Mouse (Mus musculus): ENCODE results near the gene Foxd1.

Gene Foxd1

DNA sequence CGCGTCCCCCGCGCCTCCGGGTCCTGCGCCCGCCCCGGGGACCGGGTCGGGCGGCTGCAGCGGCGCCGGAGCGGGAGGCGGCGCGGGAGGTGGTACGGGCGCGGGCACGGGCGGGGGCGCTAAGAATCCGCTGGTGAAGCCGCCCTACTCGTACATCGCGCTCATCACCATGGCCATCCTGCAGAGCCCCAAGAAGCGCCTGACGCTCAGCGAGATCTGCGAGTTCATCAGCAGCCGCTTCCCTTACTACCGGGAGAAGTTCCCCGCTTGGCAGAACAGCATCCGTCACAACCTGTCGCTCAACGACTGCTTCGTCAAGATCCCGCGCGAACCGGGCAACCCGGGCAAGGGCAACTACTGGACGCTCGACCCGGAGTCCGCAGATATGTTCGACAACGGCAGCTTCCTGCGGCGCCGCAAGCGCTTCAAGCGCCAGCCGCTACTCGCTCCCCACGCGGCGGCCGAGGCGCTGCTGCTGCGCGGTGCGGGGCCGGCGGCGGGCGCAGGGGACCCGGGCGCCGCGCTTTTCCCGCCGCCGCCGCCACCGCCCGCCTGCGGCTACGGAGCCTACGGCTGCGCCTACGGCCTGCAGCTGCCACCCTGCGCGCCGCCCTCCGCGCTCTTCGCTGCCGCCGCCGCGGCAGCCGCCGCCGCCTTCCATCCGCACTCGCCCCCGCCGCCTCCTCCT, 973 bp downstream of the Foxd1 start:
- peak; percentile 65 for DNase-seq (ENCODE audit: low read depth, low spot score)

DNA sequence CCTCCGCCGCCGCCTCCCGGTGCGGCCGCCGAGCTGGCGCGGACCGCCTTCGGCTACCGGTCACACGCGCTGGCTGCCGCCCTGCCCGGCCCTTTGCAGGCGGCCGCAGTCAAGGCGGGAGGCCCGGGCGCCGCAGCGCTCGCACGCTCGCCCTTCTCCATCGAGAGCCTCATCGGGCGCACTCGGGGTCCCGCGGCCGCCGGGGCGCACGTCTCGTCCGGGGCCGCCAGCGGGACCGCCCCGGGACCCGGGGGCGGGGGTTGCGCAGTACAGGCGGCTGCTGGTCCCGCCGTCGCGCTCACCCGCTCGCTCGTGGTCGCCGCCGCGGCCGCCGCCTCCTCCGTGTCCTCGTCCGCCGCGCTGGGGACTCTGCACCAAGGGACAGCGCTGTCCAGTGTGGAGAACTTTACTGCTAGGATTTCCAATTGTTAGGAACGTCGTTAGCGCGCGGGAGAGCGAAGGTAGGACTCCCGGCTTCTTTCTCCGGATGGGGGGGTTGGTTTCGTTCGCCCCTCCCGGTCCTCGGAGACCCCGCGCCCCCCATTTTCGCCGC, 1.6 kb downstream of the Foxd1 start:
- DNase-seq (ENCODE audit: low read depth, low spot score): no peak

DNA sequence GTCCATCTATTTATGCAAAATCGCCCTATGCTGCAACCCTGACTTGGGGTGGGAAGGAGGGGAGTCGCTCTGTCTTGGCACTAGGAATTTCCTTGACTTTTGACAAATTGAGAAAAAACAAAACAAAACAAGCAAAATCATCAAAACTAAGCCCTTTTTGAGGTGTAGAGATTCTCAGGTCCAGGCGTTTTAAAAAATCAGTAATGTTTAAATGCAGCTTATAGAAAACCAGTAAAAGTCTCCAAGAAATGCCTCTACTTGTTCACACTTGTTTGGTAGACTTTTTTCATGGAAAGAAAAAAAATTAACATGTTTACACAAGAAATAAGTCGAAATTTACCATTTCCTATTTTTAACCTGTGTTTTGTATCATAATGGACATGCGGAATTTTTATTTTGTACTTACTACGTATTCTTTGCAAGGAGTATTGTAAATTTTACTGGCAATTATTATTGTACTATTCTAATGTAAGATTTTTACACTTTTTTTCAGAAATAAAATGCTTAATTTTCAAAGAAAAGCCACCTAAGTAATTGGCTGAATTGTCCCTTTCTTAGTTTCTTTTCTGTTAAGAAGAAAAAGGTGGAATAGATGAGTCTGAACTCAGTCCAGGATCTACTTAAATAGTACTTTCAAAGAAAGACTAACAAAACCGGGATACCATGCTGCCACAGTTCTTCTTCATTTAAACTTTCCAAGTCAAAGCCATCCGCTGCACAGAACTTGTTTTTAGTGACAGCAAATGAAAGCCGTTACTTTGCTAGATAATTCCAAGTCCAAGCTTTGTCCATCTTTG, 2.3 kb downstream of the Foxd1 start:
- no peak for DNase-seq (ENCODE audit: low read depth, low spot score)

DNA sequence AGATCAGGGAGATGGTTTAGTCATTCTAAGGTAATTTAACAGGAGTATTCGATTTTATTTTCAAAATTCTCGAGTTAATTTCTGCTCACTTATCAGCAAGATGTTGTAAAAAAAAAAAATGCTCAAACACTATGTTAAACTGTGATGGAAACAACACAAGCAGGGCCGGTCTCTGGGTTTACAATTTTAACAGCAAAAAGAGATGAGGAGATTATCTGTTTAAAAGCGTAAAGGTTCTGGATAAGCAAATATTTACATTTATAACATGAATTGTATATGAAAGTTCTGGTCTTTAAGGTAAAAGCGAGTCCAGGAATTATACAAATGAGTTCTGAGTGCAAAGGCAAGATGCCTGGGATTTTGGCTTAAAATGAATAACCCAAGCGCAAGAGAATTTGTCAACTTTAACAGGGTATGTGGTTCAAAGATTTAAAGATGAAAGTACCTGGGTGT, 3.0 kb downstream of the Foxd1 start:
- DNase-seq (ENCODE audit: low read depth, low spot score): no peak

DNA sequence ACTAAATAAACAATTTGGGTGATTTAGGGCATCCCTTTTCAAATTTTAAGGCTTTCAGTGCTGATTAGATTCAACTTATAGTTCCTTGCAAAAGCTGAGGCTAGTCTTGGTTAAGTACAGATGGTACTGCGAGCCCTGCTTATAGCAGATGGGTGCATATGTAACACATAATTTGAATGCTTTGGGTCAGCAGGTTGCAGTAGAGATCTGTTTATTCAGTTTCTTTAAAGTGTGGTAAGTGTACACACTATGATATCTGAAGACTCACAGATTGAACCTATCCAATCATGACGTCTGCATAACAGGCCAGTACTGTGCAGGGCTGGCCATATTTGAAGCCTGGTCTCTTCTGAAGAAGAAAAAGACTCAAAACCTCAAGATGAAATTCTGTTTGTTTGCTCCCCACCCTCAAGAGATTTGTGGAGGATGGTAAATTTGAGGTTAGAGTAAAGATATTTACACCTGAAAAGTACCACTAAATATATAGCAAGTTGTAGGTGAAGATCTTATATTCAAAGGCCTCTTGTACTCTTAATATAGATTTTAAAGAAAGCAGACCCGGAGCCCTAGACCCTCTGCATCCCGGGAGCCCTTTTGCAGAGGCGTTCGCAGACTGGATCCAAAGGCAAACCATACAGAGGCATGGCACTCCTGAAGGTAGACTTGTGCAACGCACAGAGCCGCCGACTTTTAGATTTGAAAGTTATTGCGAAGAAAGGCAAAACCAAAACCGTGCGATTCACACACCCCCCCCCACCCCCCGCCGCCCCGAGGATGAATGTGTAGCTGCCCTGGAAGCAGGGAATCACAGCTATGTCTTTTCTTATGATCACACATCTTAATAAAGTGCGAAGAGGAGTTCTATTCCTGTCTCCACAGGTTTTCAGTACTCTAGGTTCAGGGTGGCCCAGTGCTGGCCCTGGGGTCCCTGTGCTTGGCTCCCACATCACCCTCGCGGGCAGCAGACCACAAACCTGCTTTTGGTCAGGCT, 3.7 kb downstream of the Foxd1 start:
- DNase-seq (ENCODE audit: low read depth, low spot score): no peak

DNA sequence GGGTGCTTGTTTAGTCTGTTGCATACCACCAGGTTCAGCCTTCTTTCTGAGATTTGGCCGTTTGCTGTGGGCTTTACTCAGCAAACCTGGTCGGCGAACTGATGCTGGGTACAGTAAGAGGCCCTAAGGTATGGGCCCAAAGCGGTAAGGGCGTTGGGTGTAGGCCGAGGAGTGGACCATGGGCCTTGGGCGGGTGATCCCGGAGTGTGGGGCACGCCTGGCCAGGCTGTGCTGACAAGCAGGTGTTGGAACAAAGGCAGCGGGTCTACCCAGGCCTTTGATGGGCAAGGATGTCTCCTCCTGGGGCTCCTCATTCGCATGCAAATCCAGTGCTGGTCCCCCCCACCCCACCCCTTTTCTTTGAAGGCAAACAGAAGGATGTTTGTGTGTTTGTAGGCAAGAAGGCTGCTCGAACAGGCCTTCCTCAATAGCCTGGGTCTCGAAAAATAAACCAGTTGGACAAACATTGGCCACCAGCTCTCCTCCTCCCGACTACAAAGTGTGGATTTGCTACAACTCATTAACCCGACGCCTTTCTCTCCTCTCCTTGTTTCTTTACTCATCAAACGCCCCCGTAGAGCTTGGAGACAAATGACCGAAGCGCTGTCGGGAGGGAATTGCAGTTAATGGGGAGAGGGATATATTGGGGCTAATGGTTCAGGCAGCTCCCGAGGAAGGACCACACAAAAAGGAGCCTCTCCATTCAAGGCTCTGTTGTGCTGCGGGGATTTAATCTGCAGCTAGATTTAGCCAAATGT, 4.6 kb downstream of the Foxd1 start:
- no peak for DNase-seq (ENCODE audit: low read depth, low spot score)

DNA sequence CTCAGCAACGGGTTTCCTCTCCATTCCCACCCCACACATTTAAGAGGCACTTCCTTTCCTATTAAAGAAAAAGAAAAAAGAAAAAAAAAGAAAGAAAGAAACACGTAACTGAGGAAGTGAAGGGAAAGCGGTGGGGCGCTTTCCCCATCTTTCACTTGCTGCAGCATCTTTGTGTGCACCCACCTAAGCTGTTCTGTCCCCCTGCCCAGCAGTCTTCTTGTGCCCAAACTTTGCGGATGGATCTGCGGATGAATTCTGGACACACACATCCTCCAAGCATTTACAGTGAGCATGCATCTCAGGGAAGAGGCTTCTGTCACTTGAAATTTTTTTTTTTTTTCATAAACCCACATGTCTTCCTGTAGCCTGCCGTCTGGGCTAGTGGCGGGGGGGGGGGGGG, 5.3 kb downstream of the Foxd1 start:
- no peak for DNase-seq (ENCODE audit: low read depth, low spot score)

DNA sequence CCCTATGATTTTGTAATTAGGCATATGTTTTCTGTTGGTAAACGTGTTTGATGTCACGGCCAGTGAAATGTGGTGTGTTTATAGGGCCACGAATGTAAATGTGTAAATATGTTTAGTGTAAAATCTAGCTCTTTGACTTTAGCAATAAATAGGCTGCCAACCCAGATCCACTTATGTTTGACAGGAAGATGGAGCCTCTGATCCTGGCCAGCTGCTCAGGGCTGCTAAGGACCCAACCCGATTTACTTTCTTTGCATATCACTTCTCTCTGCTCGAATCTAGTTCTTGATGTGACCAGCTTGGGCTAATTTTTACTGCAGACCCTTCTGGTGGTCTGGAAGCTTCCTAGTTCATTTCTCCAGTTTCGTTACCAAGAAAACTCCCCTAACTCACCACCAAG, 6.3 kb downstream of the Foxd1 start:
- DNase-seq (ENCODE audit: low read depth, low spot score): no peak

DNA sequence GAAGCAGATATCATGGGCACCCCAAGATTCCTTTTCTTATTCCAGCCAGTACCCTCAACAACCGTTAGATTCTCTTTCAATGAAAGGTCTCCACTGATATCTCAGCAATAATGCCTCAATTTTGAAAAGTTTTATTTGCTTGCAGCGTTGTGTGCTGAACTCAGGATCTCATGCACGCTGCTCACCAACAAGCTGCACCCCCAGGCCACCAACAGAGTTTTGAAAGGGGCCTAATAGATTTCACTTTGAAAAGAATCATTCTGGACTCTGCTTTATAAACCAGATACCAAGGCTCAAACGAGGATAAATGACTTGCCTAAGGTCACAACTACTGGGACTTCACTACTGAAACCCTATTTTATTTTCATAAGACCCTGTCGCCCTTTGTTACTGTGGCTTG, 7.1 kb downstream of the Foxd1 start:
- DNase-seq (ENCODE audit: low read depth, low spot score): no peak

DNA sequence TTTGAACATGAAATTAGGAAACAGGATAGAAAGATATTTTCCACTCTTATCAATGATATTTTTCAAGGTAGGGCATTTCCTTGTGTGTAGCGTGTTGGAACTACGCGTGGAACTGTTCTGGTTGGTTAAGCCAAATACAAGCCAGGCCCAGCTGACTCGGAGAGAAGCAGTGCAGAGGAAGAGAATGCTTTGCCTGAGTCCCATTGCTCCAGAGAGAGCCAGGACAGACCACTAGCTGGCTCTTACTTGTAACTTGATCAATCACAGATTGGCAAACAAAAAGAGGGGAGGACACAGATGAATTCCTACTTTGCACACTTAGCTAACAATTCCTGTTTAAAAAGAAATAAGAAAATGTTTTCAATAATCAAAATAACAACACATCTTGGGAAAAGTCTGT, 9.0 kb downstream of the Foxd1 start:
- no peak for DNase-seq (ENCODE audit: low read depth, low spot score)

DNA sequence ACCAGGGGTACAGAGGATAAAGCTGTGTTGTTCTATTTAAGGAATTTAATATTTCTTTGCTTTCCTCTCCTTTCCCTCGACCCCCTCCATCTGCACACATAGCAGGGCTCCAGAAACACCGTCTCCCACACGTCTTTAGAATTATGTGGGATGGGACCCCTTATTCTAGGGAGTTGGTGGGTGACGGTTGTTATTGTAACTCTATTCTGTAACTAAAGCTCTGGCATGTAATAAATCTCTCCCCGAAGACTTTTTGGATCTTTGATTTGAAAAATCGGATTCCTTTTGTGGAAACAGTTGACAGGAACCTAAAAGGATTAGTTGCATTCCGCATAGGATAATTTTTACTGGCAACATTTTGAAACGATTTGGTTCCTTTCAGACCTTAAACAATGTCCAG, 11.0 kb downstream of the Foxd1 start:
- no peak for DNase-seq (ENCODE audit: low read depth, low spot score)

DNA sequence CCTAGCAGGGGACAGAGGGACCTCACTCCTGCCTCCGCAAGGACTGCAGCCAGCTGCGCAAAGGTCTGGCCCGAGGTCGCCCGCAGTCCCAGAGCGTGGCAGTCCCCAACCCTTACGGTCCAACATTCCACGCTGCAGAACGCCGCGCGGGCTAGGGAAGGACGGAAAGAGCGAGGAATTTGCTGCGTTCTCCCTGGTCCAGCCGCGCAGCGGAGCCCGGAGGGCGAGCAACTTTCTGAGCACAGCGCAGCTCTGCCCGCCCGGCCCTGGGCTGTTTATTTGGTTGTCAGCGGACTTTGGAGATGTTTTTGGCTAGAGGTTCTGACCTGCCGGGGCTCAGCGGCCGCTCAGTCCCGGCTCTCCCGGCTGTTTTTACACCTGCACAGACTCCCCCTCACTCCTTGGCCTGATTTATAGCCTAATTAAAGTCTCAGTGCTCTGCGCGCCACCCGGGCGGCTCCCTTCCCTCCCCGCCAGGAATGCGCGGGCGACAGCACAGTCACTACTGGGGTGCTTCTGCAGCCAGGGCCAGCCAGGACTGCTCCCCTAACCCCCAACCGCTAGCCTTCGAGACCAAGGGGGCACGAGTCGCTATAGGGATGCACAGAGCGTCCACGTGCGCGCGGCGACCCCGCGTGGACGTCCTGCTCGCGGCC, 11.9 kb downstream of the Foxd1 start:
- peak; percentile 78 for DNase-seq (ENCODE audit: low read depth, low spot score)

DNA sequence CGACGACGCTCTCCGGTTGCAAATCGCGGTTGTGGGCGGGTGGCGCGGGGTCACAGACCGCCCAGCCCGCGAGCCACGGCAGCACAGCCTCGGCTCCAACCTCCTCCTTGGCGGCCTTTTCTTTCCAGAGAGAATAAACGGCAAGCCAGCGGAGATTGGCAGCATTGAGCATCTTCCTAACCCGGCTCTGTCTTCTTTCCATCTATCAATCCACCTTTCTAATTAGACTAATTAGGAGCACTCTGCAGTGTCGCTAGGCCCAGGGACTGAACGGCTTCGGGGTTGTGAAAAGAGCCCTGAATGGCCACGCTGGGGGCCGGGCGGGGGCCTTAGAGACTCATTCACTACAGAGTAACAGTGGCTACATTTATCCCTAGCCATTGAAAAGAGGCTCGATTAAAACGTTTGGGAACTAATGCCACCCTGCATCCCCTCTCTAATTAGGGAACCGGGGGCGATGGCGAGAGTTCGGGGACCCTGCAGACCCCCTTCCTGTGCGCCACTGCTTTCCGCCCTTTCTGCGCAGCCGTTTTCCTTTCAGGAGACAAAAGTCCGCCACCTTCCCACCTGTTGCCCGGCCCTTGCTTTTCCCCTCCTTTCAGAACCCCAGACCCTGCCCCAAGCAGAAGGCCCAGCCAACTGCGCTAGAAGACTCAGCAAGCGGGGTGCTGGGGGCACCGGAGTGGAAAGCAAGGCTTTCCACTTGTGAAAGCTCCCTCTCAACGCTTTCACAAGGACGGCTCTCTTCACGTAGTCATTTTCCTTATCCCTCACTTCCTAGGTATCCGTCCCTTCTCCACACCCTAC, 12.6 kb downstream of the Foxd1 start:
- no peak for DNase-seq (ENCODE audit: low read depth, low spot score)

DNA sequence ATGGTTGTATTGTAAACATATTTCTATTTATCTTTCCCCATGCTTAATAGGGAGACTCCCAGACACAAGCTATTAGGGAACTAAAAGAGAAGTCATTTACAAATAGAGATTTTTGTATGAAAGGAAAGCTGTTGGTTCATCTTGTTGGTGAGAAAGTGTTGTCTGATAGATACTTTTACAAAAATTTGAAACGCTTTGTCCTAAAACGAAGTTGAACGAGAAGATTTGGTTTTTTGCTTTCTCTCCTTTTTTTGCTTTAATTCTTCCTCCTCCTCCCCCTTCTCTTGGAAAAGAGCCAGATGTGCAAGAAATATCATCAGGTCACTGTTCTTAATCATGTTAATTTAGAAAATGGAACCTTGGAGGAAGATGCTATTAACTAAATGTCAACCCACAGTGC, 13.6 kb downstream of the Foxd1 start:
- DNase-seq (ENCODE audit: low read depth, low spot score): no peak

DNA sequence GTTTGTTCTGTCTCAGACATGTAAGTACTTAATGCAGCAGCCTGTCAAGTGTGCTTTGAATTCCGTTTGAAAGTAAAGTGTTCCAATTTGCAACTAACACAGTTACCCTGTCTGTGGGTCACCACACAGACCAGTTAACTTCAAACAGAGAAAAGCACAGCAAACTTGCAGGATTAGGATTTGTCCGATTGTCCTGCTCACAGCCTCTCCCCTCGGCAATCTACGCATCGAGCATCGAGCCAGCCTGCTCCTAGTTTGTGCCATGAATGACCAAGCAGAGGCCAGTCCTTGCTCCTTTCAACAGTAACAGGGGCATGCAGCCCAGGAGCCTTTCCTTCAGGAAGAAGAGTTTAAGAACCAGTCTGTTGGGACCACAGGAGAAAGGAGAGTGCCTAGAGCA, 15.0 kb downstream of the Foxd1 start:
- no peak for DNase-seq (ENCODE audit: low read depth, low spot score)

DNA sequence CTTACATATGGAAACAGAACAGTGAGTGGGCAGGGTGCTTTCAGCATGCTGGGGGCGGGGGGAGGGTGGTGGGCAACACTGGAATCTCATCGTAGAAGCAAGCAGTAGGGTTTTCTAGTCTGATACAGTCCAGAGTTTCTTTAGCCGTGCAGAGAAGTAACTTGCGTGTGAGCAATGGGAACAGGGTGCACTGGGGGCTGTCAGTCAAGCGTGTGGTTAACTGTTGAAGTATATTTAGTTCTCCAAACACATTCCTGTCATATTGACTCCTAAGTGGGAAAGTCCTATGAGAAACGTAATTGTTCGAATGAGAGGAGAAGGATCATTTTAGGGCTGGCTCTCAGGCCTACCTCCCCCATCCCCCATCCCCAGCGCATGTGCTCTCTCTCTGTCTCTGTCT, 20.5 kb downstream of the Foxd1 start:
- no peak for DNase-seq (ENCODE audit: low read depth, low spot score)

DNA sequence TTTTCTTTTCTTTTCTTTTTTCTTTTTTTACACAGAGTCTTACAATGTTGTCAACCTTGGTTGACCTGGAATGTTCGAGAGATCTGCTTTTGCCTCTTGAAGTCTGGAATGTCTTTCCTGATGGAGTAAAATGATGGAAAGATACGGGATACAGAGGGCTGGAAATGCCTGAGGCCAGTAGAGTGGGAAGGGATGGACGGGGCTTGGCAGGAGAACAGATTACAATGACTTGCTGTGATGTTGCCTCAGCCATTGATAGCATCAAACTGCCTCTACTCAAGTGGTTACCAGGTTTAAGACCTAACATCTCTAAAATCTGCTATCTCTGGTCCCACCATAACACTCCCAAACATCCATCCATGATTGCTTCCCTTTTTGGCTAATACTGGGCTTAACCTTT, 20.9 kb downstream of the Foxd1 start:
- no peak for DNase-seq (ENCODE audit: low read depth, low spot score)

DNA sequence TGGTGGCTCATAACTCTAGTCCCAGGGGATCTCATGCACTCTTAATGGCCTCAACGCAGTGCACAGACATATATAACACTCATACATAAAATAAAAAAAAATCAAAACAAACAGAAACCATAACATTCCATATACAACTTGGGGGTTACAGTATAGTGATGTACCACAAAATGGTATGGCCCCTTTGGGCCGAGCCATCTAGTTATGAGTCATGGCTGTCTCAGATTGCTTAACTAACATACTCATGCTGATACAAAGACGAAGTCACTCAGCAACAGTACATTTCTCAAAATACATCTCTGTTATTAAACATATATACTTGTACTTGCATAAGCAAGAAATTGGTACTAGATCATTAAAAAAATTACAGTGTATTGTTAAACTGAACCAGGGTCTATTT, 23.7 kb downstream of the Foxd1 start:
- no peak for DNase-seq (ENCODE audit: low read depth, low spot score)

DNA sequence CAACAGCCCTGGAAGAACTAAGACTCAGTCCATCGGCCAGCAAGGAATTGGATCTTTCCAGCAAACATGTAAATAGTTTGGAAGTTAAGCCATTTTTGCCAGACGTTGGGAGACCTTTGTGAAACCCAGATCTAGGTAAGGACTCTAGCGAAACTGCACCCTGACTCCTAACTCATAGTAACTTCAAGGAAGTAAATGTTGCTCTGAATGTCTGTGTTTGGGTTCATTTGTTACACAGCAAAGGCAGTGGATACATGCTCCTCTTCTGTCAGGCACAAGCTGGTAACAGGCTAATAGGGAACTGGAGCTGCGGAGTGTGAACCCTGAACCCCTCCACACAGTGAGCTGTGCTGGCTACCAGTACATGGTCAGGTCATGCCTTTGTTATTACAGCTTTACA, 28.7 kb downstream of the Foxd1 start:
- no peak for DNase-seq (ENCODE audit: low read depth, low spot score)

Measured in mesoderm, embryonic 11.5 days (tissue).